Mouse (Mus musculus): ENCODE results near the gene Stk39.

Gene Stk39

DNA sequence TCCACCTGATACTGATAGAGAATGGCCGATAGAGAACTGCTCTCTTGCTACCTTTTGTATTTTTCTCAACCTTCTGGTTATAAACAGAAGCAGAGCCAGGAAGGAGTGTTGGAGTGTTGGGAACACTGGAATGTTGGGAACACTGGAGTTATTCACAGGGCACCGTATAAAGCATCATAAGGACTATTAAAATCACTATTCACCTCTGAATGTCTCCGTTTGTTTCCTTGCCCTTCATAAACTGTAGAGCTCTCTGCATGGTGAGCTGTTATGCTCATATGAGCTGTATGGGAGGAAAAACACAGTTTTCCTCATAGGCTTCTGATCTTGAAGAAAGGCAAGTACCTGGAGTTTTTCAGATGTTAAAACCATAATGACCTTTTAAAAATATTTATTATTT lies 295.6 kb downstream of the Stk39 start:
- in situ Hi-C loops (cut with MboI, MseI) = no loop called here

- in situ Hi-C loops (cut with MboI, MseI) = no loop called here
These were observed 300.8 kb downstream of the Stk39 start for GRCm38 (mm10) chr2:68171306-68171705.

GRCm38 (mm10) chr2:68162012-68162411 lies 310.1 kb downstream of the Stk39 start:
- in situ Hi-C loops (cut with MboI, MseI) = no loop called here

DNA sequence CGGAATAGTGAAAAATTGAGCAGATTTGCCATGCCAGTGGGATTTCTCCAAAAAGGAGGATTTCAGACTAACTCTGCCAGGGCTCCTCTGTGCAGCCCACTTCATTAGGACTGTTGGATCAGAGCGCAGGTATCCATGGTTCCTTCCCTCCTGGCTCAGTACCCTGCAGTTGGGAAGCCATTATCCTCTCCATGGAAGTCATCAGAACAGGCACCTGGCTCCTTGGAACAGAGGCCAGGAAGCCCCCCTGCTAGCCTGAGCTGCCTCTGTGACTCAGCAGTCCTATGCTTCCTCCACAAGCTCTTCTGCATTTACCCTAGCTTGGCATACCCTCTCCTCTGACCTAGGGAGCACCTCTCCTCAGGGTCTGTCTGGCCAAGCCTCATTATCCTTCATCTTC lies 311.5 kb downstream of the Stk39 start:
- in situ Hi-C loops (cut with MboI, MseI) = no loop called here

All from T-helper 17 cell (primary cell).